Comparison of ENCODE assay signal across 13 mouse cellular contexts in the genomic region with DNA sequence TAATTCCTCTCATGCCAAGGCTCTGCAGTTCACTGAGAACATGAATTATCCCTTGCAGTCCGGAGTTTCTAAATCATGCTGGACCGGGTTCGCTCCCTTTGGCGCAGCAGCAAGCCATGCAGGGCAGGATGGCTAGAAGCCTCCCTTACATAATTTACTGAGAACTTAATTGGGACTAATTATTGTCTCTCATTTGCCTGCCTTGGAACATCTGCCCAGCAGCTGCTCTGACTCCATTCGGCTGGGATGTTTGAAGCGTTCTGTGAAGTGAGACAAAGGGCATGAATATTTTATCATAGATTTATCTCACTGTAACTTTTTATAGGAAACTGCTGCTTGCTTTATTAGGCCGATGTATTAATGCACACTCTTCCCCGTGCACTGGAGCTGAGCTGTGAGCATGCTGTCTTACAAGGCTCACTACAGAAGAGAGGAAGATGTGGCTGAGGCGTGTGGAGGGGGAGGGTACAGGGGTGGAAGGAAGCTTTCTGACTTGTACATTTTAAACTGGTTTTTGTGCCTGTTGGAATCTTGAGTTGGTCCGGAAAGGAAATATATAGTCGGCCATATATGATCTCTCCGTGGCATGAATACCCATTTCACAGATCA.
DNase-seq lines count a peak whose midpoint lies in the region; ATAC-seq and TF ChIP-seq lines count a peak whose summit lies in the region.
"Had no signal": no experiment of that assay in that cellular context is flagged by ENCODE, and none has a peak within 500 bp of the region (broad histone marks: within the 10 kb centered on the region; RNA-seq: fewer than 3 reads in every experiment).

No protein-coding gene starts in this region.

- 77% methylated on average over 12 of the region's 12 CpGs for WGBS in liver, postnatal 0 days (ENCODE audit: insufficient replicate concordance)

- H3K36me3 ChIP-seq in liver, postnatal 0 days (replicated peaks; ENCODE audit: insufficient read depth, low read length), result no peaks in the 10 kb centered on the region

- DNase-seq in frontal cortex, postnatal 25 days (ENCODE audit: low spot score in 2 of 2), result no peak
- DNase-seq in right cerebral cortex, adult 18-20 months, result peak; percentile 12
- DNase-seq in right cerebral cortex, postnatal 14 days, result no peak
- peak; percentile 60 to 68 for DNase-seq in kidney, postnatal 4 days
- DNase-seq in retina, postnatal 1 day, result peak; percentile 30
- DNase-seq in cerebellum, postnatal 36 days, result no peak
- DNase-seq in liver, postnatal 0 days, result no peak
- DNase-seq: adrenal gland, adult 2 months; cerebellum, adult 9-11 months; lung, embryonic 14.5 days had no signal

- TF ChIP-seq EP300 in liver, postnatal 0 days (IDR thresholded peaks at IDR 0.05; ENCODE audit: low read depth), result no peak

- H3K9me3 ChIP-seq in liver, postnatal 0 days (ENCODE audit: low read length), result no peaks in the 10 kb centered on the region

- TF ChIP-seq CTCF in liver, postnatal 0 days (IDR thresholded peaks at IDR 0.05; ENCODE audit: low read depth), result no peak

- H3K27ac ChIP-seq in liver, postnatal 0 days (ENCODE audit: low read depth), result no peak overlapping the region
- H3K27ac ChIP-seq: left cerebral cortex, adult 2 months had no signal

- no peaks in the 10 kb centered on the region for H3K4me1 ChIP-seq in liver, postnatal 0 days (ENCODE audit: insufficient read depth)

- H3K4me2 ChIP-seq in liver, postnatal 0 days (ENCODE audit: low read depth, low read length), result no peak overlapping the region
- H3K4me2 ChIP-seq: lung, embryonic 14.5 days had no signal

- H3K9ac ChIP-seq in liver, postnatal 0 days (replicated peaks), result no peak overlapping the region
- H3K9ac ChIP-seq: lung, embryonic 14.5 days had no signal

- no peaks in the 10 kb centered on the region for H3K27me3 ChIP-seq in liver, postnatal 0 days (ENCODE audit: insufficient read depth, low read length)

- H3K4me3 ChIP-seq in liver, postnatal 0 days (ENCODE audit: low read depth, low read length), result no peak overlapping the region
- H3K4me3 ChIP-seq: erythroblast, embryonic 14.5 days; left cerebral cortex, adult 2 months had no signal

- ATAC-seq in frontal cortex, adult (ENCODE audit: low TSS enrichment), result peak; percentile 29; the same call in 1 of the 2 replicates
- no peak for ATAC-seq in liver, postnatal 0 days

Comparison
In these comparisons a context has a peak if more than half of its experiments do, and no peak if none do; other contexts are left out.
1. DNase-seq: peak in right cerebral cortex, adult 18-20 months (single experiment), kidney, postnatal 4 days (2 of 2) and retina, postnatal 1 day (single experiment); none in frontal cortex, postnatal 25 days (0 of 2), right cerebral cortex, postnatal 14 days (single experiment), cerebellum, postnatal 36 days (0 of 2) and liver, postnatal 0 days (single experiment).